Mouse (Mus musculus) thymus, postnatal 14 days (tissue): ENCODE data around the gene Rpl27.
A peak's percentile ranks its signal among the peaks of the same experiment; 100 is the strongest.
"Not testable (repeated sequence)": the region's sequence is repeated elsewhere in the genome, so short reads cannot be mapped to it uniquely, and the experiment has no call there.

Experiments used
- DNase-seq: peaks from one replicate; pipeline ENCODE4 v3.0.0; 2021

The Rpl27 gene

DNA sequence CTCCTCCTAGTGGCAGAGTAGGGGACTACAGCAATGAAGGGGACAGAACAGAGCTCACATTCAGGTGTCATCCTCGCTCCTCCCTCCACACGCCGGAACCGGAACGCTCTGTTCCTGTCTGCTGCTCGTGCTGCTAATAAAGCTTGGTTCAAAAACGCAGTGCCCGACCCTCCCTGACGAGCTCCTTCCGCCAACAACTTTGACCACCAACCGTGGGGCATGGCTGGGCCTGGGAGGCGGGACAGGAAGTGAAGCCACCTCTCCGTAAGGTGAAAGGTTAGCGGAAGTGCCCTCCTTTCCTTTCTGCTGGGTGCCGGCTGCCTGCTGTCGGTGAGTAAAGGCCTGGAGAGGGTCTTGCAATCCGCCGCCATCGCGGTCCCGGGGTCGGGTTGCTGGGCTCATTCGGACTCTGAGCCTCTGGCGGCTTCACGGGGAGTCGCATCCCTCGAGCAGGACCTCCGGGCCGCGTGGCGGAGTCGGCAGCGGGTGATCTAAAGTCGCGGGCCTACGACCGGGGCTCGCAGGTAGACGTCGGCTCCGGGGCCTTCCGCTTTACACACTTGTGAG lies at the start of gene Rpl27:
TSS of gene Rpl27 (plus strand) at position 172 of the 567 bp plus-strand sequence.
- peak; percentile 97 for DNase-seq

DNA sequence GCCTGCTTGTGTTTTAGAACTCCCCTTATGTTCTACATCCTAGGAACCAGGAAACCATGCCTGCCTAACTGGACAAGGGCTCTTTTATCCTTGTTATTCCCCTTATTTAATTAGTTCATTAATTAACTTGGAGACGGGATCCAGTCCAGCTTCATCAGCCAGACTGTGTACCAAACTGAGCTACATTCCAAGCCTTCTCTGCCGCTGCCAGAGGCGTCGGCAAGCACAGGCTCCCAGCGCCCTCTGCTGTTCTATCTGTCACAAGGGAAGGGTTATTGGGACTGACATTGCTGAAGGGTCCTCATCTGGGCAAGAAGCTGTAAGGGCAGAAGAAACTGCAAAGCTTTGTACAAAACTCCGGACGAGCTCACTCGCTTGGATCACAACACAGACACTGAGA lies 47.0 kb upstream of the Rpl27 start:
- DNase-seq = peak; percentile 81

DNA sequence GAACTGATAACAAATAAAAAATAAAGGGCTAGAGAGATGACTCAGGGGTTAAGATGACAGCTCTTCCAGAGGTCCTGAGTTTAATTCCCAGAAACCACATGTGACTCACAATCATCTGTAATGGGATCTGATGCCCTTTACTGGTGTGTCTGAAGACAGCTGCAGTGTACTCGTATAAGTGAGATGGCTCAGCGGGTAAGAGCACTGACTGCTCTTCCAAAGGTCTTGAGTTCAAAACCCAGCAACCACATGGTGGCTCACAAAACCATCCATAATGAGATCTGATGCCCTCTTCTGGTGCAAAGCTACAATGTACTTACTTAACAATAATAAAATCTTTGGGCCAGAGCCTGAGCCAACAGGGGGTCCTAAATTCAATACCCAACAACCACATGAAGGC lies 26.8 kb upstream of the Rpl27 start:
- no peak for DNase-seq

DNA sequence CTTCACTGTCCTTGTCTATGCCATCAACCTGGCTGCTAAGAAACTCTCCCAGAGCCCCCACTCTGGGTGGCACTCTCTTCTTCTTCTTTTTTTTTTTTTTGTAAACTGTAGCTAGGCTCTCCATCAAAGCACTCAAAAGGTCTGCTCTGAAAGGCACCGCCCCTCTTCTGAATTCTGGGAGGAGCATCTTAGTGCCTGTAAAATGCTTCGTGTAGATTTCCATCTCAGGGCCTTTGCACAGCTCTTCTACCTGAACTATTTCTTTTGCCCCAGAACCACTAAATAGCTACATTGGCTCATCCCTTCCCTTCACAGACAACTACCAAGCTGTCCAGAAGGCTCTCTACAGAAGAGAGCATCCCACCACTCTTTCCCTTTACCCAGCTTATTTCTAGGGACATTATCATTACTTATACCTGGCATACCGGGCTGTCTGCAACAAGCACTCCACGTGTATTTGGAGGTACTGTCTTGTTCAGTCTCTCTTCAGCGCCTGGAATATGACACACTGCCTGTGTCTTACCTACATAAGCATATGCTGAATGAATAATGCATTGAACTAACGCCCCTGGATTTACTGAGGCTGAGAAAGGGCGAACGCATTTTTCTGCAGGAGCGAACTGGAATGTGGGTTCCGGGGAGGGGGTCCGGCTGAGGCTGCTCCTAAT lies 25.5 kb upstream of the Rpl27 start:
- peak; percentile 30 for DNase-seq

DNA sequence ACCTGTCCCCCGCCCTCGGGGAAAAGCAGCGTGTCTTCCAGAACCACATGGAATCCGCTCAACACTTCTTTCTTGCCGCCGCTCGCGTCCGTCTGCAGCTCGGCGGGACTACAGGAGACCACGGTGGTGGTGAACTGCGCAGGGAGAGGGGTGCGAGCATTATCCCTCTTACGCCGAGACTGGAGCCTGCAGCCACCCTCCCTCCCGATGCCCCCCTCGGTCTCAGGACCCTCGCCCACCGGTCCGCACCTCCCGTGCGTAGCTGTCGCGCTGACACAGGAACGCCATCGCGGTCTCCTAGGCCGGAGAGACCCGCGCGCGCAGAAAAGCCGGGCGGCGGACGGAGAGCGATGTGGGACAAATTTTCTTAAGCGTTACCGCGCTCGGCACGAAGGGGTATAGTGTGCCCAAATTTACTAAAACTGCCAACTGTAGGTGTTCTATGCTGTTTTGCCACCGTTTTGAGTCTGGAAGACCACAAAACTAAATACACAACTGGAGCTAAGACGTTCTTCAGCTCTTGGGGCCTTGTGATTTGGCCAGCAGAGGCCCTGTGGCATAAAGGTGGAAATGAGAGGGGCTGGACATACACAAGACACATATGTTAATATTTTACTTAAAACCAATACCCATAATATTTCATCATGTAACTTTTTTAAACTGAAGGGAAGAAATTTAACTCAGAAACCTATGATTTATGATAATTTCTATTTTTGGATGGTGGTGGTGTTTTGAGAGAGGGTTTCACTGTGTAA lies 24.8 kb upstream of the Rpl27 start, which contains the start of gene Aarsd1:
TSS of gene Aarsd1 (minus strand) at position 515 of the 755 bp plus-strand sequence.
- peak; percentile 93 for DNase-seq

DNA sequence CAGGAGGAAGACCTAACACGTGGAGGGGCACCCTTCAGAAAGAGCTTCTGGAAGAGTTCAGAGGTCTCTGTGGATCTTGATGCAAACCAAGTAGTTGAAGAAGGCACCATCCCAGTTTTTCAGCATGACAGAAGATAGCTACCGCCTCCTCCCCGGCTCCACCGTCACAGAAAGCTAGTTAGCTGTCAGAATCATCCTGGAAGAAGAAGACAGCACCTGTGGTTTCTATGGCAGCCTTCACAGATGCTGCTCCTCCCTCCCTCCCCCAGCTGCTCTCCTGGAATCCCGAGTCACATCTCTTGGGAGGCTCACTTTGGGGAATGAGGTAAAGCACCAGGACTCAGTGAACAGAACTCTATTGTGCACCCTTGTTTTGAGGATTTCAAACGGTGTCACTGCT lies 23.1 kb upstream of the Rpl27 start:
- no peak for DNase-seq

DNA sequence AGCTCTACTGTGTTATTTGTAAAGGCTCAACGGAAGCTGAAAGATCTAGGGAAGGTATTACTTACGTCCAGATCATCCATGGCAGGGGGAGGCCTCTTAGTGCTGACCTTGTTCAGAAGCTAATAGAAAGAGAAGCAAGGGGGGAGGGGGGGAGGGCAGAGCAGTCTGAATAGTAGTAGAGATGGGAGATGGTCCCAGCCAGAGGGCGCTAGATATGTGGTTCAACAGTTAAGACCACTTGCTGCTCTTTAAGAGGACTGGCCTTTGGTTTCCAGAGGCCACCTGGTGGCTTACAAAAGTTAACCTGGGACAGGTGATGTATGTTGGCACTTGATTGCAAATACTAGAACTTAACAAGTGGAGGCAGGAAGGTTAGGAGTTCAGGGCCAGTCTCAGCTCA lies 22.5 kb upstream of the Rpl27 start:
- no peak for DNase-seq

DNA sequence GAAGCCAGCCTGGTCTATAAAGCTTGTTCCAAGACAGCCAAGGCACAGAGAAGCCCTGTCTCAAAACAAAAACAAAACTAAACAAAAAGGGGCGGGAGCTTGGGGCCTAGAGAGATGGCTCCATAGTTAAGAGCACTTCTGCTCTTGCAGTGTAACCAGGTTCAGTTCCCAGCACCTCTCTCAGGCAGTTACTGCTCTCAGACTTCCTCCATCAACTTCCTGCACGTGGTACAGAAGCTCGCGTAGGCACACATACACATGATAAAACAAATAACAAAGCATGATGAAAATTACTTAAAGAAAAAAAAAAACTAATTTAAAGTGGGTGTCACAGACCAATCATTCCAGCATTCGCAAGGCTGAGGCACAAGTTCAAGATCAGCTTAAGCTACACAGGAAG lies 21.9 kb upstream of the Rpl27 start:
- no peak for DNase-seq

DNA sequence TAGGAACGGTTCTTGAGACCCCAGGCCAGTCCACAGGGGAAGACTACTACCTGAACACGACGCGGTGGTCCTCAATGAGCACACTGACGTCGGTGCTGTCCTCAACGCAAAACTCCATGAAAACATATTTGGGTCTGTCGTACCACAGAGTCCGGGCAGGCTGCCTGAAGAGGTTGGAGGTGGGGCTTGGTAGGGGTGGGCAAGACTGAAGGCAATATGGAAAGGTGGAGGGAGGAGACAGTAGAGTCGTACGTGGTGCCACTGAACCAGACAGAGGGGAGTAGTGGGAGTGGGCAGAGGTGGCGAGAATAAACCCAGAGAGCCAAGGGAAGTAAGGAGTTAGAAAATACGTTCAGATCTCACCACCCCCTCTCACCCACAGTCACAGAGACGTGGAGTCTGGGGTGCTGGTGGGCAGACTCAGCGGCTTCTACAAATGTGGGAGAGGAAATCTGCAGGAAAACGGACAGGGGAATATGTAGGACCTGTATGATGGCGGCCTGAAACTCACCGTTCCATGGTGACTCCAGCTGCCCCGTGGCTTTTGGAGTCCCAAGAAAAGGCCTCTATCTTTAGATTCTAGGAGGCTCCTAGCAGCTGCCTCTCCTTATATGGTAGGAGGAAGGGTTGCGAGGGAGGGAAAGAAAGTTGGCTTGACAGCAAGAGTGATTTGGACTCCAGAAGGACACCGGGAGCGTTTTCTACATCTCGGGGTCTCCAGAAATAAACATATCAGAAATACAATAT lies 17.8 kb upstream of the Rpl27 start, which contains the start of gene Gm27029:
TSS of gene Gm27029 (minus strand) at position 692 of the 747 bp plus-strand sequence.
- DNase-seq = peak; percentile 21

DNA sequence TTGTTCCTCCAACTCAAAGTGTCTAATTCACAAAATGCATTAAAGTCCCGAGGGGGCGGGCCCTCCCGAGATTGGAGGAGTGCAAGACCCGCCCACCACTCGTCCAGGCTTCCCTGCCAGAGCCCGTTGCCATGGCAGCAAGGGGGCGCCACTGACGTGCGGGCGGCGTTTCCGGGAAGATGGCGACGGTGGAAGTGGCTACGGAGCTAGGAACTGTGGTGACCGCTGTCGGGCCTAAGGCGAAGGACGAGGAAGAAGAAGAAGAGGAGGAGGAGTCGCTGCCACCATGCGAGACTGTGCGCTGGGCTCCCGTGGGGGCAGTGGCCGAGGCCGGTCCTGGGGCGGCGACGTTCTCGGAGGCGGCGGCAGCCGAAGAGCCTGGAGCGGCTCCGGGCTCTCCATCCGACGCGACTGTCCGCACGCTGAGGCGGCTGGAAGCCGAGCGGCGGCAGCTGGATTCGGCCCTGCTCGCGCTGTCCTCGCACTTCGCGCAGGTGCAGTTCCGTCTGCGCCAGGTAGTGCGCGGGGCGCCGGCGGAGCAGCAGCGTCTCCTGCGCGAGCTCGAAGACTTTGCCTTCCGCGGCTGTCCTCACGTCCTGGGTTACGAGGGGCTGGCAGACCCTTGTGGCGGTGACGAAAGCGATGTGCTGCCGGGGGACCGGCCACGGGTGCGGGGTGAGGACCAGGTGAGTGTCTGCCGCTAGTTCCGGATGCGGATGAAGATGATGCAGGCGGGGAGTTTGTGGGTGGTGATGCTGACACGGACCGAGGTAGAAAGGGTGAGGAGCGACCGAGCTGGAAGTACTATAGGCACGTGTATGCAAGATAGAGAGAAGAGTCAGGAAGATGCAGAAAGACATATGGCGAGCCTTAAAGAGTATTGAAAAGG lies 16.9 kb upstream of the Rpl27 start, which contains the start of the genes Rundc1 and Ptges3l:
TSS of gene Rundc1 (plus strand) at position 161 of the 889 bp plus-strand sequence.
TSS of gene Ptges3l (minus strand) at position 409 of the 889 bp plus-strand sequence.
- DNase-seq = peak; percentile 99

DNA sequence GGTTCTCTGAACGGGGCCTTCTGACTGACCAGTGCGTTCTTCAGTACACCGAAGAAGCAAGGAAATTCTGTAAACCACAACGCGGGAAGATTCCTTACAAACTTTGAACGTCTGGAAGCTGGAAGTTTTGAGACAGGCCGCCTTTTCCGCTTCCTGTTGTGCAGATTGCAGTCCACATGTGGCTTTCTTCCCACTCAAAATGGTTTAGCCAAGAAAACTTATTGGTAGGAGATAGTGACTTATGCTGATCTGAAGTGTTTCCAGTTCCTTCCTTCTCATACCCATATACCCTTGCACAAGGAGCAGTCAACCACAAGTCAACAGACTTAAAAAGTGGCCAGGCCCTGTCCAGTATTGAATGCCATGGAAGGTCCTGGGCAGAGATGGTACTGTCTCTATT lies 15.9 kb upstream of the Rpl27 start:
- DNase-seq = no peak

DNA sequence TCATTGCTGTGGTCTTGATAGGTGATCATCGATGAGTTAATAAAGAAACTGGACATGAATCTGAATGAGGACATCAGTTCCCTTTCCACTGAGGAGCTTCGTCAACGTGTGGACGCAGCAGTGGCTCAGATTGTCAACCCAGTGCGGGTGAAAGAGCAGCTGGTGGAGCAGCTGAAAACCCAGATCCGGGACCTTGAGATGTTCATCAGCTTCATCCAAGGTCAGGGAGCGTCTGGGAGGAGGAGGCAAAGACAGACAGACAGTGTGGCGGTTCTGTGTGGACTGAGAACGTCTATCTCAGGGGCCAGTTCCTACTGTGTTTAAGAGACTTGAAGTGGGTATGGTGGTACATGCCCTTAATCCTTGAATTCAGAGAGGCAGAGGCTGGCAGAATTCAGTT lies 10.8 kb upstream of the Rpl27 start:
- no peak for DNase-seq

DNA sequence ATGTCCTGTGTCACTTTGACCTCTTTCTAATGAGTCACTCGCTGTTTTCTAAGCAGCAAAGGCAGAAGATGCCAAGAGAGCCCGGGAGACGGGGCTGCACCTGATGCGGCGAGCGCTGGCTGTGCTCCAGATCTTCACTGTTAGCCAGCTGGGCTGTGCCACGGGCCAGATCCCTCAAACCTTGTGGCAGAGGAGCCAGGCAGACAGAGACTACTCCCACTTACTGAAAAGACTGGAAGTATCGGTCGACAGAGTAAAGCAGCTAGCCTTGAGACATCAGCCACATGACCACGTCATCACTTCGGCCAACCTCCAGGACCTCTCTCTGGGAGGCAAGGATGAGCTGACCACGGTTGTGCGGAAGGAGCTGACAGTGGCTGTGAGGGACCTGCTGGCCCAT lies 8.7 kb upstream of the Rpl27 start:
- no peak for DNase-seq

DNA sequence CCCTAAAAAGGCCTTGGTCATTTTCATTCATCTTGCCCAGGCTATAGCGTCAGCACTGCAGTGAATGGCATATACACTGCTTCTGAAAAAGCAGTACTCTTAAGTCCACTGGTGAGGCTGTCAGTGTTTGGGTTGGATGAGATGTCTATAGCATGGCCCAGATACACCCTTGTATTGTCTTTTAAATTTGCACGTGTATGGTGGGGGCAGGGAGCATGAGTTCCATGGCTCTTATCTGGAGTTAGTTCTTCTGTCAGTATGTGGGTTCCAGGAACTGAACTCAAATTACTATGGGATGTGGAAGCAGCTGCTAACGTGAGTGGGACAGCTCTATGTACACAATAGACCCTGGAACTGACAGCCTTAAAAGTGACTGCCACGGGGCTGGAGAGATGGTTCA lies 6.3 kb upstream of the Rpl27 start:
- DNase-seq = no peak

DNA sequence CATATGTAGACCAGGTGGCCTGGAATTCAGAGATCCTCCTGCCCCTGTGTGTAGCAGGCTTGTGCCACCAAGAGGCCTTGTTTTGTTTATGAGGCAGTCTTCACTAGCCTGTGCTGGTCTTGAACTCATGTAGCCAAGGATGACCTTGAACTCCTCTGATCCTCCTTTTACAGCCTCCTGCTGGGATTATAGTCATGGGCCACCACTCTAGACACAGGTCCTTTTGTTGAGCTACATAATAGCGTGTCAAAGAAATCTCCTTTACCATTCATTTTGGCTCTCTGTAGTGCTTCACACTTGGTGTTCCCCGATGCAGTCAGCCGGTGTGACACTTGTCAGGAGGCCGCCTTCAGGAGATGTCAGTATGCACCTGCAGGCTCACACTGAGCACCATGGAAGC lies 5.2 kb upstream of the Rpl27 start:
- DNase-seq = no peak

DNA sequence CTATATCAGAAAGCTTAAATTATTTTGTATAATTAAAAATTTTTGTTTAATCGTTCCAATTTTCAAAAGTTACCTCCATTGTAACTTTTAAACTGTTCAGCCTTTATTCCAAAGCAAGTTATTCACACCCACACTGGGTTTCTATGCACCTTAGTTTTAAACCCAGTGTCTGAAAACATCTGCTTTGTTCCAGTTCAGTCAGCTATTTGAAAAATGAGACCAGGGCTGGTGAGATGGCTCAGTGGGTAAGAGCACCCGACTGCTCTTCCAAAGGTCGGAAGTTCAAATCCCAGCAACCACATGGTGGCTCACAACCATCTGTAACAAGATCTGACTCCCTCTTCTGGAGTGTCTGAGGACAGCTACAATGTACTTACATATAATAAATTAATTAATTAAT lies 4.1 kb upstream of the Rpl27 start:
- DNase-seq = not testable (repeated sequence)

DNA sequence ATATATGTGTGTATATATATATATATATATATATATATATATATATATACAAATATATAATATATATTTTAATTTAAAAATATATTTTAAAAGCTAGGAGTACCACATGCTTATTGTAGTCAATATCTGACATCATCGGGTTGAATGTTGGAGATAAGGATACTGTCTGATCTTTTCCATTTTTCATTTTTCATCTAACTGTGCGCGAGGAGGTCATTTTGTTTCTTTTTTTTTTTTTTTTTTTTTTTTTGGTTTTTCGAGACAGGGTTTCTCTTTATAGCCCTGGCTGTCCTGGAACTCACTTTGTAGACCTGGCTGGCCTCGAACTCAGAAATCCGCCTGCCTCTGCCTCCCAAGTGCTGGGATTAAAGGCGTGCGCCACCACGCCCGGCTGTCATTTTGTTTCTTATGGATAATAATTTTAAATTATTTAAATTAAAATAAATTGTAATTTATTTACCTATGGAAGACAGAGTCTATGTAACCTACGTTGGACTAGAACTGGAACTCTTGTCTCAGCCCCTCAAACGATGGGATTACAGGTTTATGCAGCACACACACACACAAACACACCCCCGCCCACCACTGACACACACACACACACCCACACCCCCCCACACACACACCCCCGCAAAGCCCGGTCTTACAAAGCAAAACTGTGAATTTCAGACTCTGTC lies 510 bp upstream of the Rpl27 start:
- not testable (repeated sequence) for DNase-seq

DNA sequence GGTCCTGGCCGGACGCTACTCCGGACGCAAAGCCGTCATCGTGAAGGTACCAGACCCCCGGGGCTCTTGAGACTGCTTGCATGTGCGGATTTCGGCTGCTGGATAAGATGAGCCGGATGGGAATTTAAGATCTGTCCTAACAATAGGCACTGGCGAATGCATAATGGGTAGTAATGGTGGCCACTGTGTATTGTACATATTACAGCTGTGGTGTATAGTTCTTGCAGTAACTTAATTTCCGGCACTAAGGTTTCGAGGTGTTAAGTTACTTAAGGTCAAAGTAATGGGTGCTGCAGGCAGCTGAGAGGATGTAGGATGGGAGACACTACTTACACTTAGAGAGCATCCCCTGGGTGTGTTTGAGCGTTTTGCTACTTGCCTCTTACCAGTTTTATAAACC lies 662 bp downstream of the Rpl27 start:
- no peak for DNase-seq

DNA sequence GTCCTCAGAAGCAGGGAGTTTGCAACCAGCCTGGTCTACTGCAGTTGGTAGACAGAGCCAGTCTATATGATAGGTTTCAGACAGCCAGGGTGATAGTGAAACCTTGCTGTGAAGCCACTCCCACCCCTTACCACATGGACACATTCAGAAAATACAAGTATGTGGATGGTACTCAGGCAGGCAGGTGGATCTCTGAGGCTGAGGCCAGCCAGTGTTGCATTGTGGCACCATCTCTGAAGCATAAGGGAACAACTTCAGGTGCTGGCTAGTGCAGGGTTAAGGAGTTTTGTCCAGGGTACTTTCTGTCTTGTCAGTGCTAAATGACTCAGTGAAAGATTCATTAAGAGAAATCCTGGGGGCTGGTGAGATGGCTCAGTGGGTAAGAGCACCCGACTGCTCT lies 4.2 kb downstream of the Rpl27 start:
- no peak for DNase-seq

DNA sequence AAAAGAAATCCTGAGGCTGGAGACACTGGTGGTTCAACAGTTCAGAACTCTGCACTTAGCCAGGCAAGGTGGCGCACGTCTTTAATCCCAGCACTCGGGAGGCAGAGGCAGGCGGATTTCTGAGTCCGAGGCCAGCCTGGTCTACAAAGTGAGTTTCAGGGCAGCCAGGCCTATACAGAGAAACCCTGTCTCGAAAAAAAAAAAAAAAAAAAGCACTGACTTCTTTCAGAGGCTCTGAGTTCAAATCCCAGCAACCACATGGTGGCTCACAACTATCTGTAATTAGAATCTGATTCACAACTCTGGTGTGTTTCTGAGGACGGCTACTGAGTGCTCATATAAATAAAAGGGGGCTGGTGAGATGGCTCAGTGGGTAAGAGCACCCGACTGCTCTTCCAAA lies 4.8 kb downstream of the Rpl27 start:
- not testable (repeated sequence) for DNase-seq

DNA sequence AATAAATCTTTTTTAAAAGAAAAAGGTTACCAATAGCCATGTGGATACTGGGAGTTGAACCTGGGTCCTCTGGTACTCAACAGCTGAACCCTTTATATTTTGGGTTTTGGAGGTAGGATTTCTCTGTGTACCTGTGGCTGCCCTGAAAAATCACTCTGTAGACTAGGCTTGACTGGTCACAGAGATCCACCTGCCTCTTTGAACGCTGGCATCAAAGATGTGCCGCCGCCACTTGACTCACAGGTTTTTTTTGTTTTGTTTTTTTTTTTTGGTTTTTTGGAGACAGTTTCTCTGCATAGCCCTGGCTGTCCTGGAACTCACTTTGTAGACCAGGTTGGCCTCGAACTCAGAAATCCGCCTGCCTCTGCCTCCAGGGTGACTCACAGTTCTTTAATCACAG lies 5.7 kb downstream of the Rpl27 start:
- DNase-seq = peak; percentile 23
